Mouse (Mus musculus) G1E (cell line): Measurements from ENCODE around the gene Fgd5. TPM values are rescaled to one million over a fixed set of nuclear protein-coding genes. Genes with fewer than 3 reads are reported as not detected.

Experiments
- ATAC-seq: 2 replicates; pipeline ENCODE4 v1.8.0; 2016; ENCODE audit warnings: mild to moderate bottlenecking; ENCODE audit not compliant: insufficient number of reproducible peaks, poor library complexity, low FRiP score, severe bottlenecking; ENCODE audit errors: extremely low read depth
- DNase-seq: peaks from one replicate; pipeline ENCODE4 v3.0.0; 2012; ENCODE audit warnings: low spot score
- H3K27me3 ChIP-seq: 2 replicates; pipeline ENCODE4 v1.6.1; 2012; ENCODE audit warnings: mild to moderate bottlenecking, low read length, inconsistent platforms; ENCODE audit not compliant: insufficient read depth
- H3K36me3 ChIP-seq: replicated peaks from 2 replicates; pipeline ENCODE3; 2012; ENCODE audit warnings: mild to moderate bottlenecking, inconsistent platforms
- H3K4me1 ChIP-seq: 2 replicates; pipeline ENCODE4 v1.6.1; 2012; ENCODE audit warnings: low read depth, low read length, inconsistent platforms, mixed read lengths; ENCODE audit not compliant: insufficient read depth
- H3K4me3 ChIP-seq: 2 replicates; pipeline ENCODE4 v1.5.1; 2012; ENCODE audit warnings: low read depth, mild to moderate bottlenecking, inconsistent platforms, low read length, moderate library complexity, mixed read lengths
- H3K9me3 ChIP-seq: replicated peaks from 2 replicates; pipeline ENCODE4 v1.6.1; 2012; ENCODE audit warnings: inconsistent platforms
- CTCF ChIP-seq: IDR thresholded peaks from 2 replicates; pipeline ENCODE4 v1.5.1; 2012; ENCODE audit warnings: low read depth, low read length, inconsistent platforms, mixed read lengths
- GATA1 ChIP-seq: IDR thresholded peaks from 2 replicates; pipeline ENCODE4 v1.6.1; 2012; ENCODE audit warnings: borderline replicate concordance, low read length, inconsistent platforms, mixed read lengths
- GATA2 ChIP-seq: IDR thresholded peaks from 2 replicates; pipeline ENCODE4 v1.6.1; 2012; ENCODE audit warnings: low read depth, low read length, inconsistent platforms, borderline replicate concordance
- POLR2AphosphoS5 ChIP-seq: IDR thresholded peaks from 2 replicates; pipeline ENCODE4 v1.6.1; 2012; ENCODE audit warnings: low read depth, low read length, inconsistent platforms; ENCODE audit not compliant: insufficient replicate concordance
- TAL1 ChIP-seq: conservative IDR thresholded peaks from 2 replicates; pipeline ENCODE4 v1.6.1; 2012; ENCODE audit warnings: low read depth, low read length, inconsistent platforms, mixed read lengths
- polyA plus RNA-seq: library from polyadenylated mRNA; stranded (reverse); fragments of >175 nt; gene quantifications from 2 replicates; pipeline ENCODE4 v1.2.3, GENCODE M21; 2012
- total RNA-seq, 2 experiments: library from RNA; stranded (forward) in 1 of 2; stranded (reverse) in 1 of 2; fragments of 200-1000 nt in 1 of 2; fragments of >200 nt in 1 of 2; fragmentation: Nextera tagmentation in 1 of 2; gene quantifications; 2 replicates each; pipeline ENCODE4 v1.2.3; 2014 to 2017

Gene Fgd5
- total and polyA plus RNA-seq, 3 experiments, result 0.01 to 0.68 (median 0.05) TPM

DNA sequence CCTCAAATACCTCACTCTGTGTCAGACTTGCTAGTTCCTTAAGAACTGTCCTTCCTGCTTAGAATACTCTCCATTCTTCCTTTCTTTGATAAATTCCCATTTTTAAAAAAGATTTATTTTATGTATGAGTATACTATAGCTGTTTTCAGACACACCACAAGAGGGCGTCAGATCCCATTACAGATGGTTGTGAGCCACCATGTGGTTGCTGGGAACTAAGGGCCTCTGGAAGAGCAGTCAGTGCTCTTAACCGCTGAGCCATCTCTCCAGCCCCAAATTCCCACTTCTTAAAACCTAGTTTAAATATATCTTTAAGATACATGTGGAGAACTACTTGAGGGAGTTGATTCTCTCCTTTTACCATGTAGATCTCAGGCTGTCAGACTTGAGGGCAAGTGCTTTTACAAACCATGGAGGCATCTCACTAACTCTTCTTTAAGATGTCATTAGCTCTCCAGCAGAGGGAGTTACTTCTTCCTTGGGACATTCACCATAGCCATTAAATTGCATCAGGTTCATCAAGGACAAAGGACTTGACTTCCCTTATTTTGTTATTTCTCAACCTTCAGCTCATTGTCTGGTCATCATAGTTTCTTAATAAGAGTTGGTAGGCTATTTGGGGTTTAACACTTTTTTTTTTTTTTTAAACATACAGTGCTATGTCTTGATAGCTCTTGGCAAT lies 122.1 kb downstream of the Fgd5 start:
- TF ChIP-seq GATA2 (no peak), POLR2AphosphoS5 (no peak), GATA1 (no peak), CTCF (no peak), TAL1 (no peak)
- DNase-seq (no peak), ATAC-seq (no peak)
- H3K4me3 ChIP-seq, result no peak overlapping the region
- H3K27me3 ChIP-seq, result no peaks in the 10 kb centered on the region
- H3K4me1 ChIP-seq, result peaks cover 26% of the 10 kb centered on the region
- H3K36me3 ChIP-seq, result peaks cover 14% of the 10 kb centered on the region
- no peaks in the 10 kb centered on the region for H3K9me3 ChIP-seq

DNA sequence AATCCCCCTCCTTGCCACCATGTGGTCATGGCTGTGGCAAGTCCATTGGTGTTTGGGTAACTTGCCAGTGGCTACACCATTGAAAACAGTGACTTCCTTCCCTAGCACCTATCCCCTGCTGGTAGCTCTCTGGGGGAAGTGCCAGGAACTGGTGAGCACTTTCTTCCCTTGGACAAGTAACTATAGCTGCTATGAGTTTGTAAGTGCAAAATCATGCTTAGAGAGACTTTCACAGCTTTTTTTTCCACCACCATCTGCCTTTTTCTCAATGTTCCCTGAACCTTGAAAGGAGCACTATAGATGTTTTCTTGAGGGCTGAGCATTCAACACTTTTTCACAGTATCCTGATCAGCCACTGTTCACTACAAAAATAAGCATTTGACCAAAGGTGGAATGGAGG lies 145.9 kb downstream of the Fgd5 start:
- Histone ChIP-seq H3K4me1 (no peaks in the 10 kb centered on the region; the same call in 1 of the 2 replicates), H3K36me3 (peaks cover 18% of the 10 kb centered on the region), H3K9me3 (no peaks in the 10 kb centered on the region), H3K4me3 (no peak overlapping the region), H3K27me3 (no peaks in the 10 kb centered on the region)
- DNase-seq, result no peak
- no peak for ATAC-seq
- TF ChIP-seq CTCF, result no peak
- TF ChIP-seq TAL1, result no peak
- no peak for TF ChIP-seq POLR2AphosphoS5
- TF ChIP-seq GATA2, result no peak
- no peak for TF ChIP-seq GATA1

Other genes starting within 250 kb of the Fgd5 start
- gene Grip2, start 151.6 kb upstream of the Fgd5 start, total RNA-seq (2014; fragmentation: Nextera tagmentation), result not detected in 2 replicates
- gene Grip2, start 151.6 kb upstream of the Fgd5 start, total RNA-seq (2017), result 0.05 and 0.06 TPM in 2 replicates
- not detected in 2 replicates for gene Grip2, start 151.6 kb upstream of the Fgd5 start, polyA plus RNA-seq
- 52.7 and 57.4 TPM in 2 replicates for gene Ccdc174, start 100.8 kb upstream of the Fgd5 start, total RNA-seq (2014; fragmentation: Nextera tagmentation)
- 49.5 and 67.9 TPM in 2 replicates for gene Ccdc174, start 100.8 kb upstream of the Fgd5 start, total RNA-seq (2017)
- gene Ccdc174, start 100.8 kb upstream of the Fgd5 start, polyA plus RNA-seq, result 6.2 and 11.8 TPM in 2 replicates
- gene 4930590J08Rik, start 76.1 kb upstream of the Fgd5 start, total RNA-seq (2014; fragmentation: Nextera tagmentation), result 2.3 and 5.5 TPM in 2 replicates
- gene 4930590J08Rik, start 76.1 kb upstream of the Fgd5 start, total RNA-seq (2017), result 1.5 and 2.0 TPM in 2 replicates
- gene 4930590J08Rik, start 76.1 kb upstream of the Fgd5 start, polyA plus RNA-seq, result 0.12 and 0.18 TPM in 2 replicates
- gene Nr2c2, start 112.5 kb downstream of the Fgd5 start, total RNA-seq (2014; fragmentation: Nextera tagmentation), result 48.0 and 60.9 TPM in 2 replicates
- gene Nr2c2, start 112.5 kb downstream of the Fgd5 start, total RNA-seq (2017), result 43.1 and 47.9 TPM in 2 replicates
- gene Nr2c2, start 112.5 kb downstream of the Fgd5 start, polyA plus RNA-seq, result 4.5 and 5.6 TPM in 2 replicates
- 12.3 and 15.8 TPM in 2 replicates for gene Mrps25, start 205.2 kb downstream of the Fgd5 start, total RNA-seq (2014; fragmentation: Nextera tagmentation)
- 89.3 and 105 TPM in 2 replicates for gene Mrps25, start 205.2 kb downstream of the Fgd5 start, total RNA-seq (2017)
- gene Mrps25, start 205.2 kb downstream of the Fgd5 start, polyA plus RNA-seq, result 9.0 and 11.9 TPM in 2 replicates
- 17.9 and 31.5 TPM in 2 replicates for gene Rbsn, start 236.0 kb downstream of the Fgd5 start, total RNA-seq (2014; fragmentation: Nextera tagmentation)
- 20.1 TPM in 2 replicates for gene Rbsn, start 236.0 kb downstream of the Fgd5 start, total RNA-seq (2017)
- 5.3 and 6.2 TPM in 2 replicates for gene Rbsn, start 236.0 kb downstream of the Fgd5 start, polyA plus RNA-seq